Mouse (Mus musculus) lung, postnatal 25 days (tissue): Measurements from ENCODE around the gene Uhrf1bp1.

Experiments used
- DNase-seq: peaks from one replicate; pipeline ENCODE4 v3.0.0; 2022; ENCODE audit warnings: low spot score

Uhrf1bp1 gene

DNA sequence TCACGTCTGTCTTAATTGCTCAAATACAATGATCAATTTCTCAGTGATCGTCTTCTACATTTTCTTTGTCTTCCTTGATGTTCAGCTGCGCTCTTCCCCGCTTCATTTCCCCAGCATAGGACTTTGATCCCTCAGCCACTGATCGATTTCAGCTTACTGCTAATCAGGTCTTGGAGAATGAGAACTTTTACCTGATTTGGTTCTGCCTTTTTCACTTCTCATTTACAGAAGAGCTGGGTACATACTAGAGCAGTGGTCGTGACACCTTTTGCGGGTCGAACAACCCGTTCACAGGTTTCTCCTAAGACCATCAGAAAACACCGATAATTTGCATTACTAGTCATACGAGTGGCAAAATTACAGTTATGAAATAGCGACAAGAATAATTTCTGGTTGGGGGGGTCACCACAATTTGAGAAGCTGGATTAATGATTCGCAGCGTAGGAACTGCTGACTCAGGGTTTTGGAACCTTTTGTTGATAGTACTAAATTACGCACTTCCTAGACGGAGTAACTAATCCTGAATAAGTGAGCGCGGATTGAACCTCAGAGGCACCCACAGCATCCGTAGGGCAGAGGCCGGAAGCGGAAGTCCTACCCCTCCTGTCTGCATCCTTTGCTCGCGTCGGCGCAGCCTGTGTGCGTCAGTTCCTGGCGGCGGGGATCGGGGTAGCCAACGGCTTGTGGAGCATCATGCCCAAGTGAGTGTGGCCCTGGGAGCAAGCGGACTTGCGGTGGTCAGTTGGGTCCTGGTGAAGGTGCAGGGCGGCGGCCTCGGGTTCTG lies 16.6 kb upstream of the Uhrf1bp1 start:
- DNase-seq = peak; percentile 98

DNA sequence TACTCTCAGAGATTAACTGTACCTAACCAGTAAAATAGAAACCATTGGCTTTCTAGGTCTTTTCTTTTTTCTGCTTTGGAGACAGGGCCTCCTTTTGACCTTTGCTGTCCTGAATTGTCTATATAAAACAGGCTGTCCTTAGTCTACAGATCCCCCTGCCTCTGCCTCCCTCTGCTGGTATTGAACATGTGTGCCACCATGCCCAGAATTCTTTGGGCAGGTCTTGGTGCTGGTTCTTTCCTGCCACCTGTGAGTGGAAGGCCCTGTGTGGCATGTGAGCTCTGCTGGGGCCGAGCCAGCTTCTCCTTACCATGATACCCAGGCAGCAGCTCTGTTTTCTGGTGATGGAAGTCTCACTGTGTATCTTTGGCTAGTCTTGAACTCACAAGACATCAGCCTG lies 7.9 kb upstream of the Uhrf1bp1 start:
- no peak for DNase-seq

GRCm38 (mm10) chr17:27851076-27851475 lies 5.2 kb upstream of the Uhrf1bp1 start:
- no peak for DNase-seq

GRCm38 (mm10) chr17:27856798-27857648 lies 782 bp downstream of the Uhrf1bp1 start:
- DNase-seq = peak; percentile 50

DNA sequence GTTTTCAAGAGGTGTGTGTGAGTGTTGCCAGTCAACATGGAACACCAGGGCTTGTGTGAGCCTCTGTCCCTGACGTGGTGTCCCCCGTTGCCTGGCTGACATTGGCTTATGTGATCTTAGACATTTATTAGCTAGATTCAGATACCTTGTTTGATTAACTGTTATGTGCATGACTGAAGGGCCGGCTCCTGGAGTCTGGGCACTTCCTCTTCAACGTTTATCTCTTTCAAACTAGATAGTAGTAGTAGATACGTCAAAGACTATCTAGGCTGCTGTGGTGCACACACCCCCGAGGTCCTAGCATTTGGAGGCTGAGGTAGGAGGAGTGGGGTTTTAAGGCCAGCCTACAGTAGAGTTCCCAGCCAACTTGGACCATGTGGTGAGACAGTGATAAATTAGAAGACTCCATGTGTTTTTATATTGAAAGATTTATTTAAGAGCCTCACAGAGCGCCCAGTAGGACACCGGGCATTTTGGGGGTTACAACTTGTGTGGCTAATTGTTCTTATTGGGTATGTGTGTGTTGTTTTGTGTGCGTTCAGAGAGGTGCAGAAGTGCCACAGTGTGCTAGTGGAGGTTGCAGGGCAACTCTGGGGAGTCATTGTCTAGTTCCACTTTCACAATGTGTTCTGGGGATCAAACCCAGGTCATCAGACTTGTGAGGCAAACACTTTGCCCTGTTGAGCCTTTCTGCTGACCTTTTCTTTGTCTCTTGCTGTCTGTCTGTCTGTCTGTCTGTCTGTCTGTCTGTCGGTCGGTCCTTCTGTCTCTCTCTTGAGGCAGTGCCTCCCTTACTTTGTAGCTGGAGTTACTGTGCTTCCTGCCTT lies 1.6 kb downstream of the Uhrf1bp1 start:
- DNase-seq = no peak

- no peak for DNase-seq
Observed at GRCm38 (mm10) chr17:27859131-27859530, 2.9 kb downstream of the Uhrf1bp1 start.

DNA sequence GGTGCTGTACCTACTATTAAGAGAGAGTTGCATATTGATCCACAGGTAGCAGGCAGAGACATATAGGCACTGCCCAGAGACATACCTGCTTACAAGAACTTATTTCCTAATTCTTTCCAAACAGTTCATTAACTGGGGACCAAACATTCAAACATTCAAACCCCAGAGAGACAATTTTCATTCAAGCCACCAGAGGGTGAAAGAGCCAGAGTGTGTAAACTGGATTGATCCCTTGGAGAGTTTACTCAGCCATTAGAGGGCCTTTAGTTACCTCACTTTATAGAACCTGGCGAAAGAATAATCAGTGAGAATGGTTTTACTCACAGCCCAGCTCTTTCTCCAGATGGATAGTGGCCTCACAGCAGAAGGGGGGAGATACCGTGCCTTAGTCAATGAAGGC lies 9.2 kb downstream of the Uhrf1bp1 start:
- DNase-seq = no peak

GRCm38 (mm10) chr17:27866737-27867136 lies 10.5 kb downstream of the Uhrf1bp1 start:
- no peak for DNase-seq

DNA sequence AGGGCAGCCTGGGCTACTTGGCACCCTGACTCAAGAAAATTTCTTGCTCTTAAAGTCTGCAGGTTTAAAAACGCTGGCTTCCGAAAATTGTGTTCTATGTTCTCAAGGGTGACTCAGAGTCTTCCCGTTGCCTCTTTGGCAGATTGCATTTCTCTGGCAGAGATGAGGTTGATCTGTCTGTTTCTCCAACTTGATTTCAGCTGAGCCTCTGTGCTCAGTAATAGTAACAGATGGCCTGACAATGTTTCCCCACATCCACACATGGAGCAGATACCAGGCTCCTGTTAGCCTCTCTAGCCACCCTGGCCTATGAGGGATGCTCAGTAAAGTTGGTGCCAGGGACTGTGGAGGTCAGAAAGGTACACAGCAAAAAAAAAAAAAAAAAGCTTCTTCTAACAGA lies 15.6 kb downstream of the Uhrf1bp1 start:
- DNase-seq = no peak

DNA sequence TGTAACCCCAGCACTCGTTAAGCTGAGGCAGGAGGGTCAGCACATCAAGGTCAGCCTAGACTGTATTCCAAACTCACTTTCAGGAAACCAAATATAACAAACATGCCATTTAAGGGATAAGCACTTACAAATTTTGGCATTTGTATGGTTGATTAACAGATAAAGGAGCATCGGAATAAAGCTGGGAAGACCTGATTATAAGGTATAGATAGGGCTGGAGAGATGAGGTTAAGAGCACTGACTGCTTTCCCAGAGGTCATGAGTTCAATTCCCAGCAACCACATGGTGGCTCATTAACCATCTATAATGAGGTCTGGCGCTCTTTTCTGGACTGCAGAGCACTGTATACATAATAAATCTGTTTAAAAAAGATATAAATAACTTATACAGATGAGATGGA lies 17.3 kb downstream of the Uhrf1bp1 start:
- DNase-seq = no peak

GRCm38 (mm10) chr17:27874510-27874909 lies 18.3 kb downstream of the Uhrf1bp1 start:
- DNase-seq = no peak

DNA sequence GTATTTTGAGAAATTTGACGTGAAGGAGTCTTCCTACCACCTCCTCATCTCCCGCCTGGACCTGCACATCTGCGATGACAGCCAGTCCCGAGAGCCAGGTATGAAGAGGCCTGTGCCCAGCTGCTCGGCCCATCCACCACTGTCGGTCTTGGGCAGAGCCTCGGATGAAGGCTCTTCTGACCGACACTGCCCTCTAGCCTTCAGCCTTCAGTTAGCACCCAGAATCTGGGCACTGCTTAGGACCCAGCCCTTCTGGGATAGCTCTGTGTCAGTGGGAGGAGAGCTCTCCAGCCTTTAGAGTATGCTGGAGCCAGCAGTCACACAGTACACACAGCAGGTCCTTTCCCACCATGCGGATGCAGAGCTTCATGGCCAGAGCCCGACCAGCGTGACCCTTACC lies 25.3 kb downstream of the Uhrf1bp1 start:
- peak; percentile 15 for DNase-seq

GRCm38 (mm10) chr17:27883129-27883528 lies 26.9 kb downstream of the Uhrf1bp1 start:
- peak; percentile 46 for DNase-seq

GRCm38 (mm10) chr17:27883994-27884393 lies 27.8 kb downstream of the Uhrf1bp1 start:
- DNase-seq = no peak

- DNase-seq = no peak
Observed at GRCm38 (mm10) chr17:27886499-27887210, 30.4 kb downstream of the Uhrf1bp1 start.

DNA sequence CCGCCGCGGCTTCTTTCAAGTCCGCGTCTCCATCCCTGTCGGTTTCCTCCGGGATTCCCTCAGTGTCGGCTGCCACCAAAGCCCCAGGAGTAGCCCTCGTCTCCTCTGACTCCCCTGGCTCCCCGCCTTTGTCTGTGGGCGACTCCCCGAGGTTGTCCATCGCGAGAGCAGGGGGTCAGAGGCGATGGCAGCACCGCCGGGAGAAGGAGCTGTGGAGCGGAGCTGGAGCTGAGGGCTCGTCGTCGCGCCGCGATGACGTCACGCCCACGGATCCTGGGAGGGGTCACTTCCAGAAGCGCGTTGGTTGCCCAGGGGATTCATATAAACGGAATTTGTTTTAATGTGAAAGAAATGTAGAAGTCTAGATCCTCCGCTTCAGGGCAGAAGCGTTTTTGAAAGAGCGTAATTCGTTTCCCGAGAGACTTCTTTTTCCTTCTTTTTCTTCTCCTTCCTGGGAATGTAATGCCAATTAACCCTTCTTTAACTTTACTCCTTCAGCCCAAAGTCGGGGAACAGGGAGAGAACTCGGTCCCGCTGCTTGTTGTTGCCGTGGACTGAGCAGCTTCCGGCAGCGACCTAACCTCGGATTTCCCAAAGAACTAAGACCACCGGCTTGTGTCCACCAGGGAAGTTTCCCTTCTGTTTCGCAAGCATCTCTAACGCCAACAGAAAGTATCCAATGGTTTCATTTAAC lies 51.4 kb downstream of the Uhrf1bp1 start:
- peak; percentile 94 for DNase-seq

GRCm38 (mm10) chr17:27908206-27908887 lies 52.1 kb downstream of the Uhrf1bp1 start:
- no peak for DNase-seq

DNA sequence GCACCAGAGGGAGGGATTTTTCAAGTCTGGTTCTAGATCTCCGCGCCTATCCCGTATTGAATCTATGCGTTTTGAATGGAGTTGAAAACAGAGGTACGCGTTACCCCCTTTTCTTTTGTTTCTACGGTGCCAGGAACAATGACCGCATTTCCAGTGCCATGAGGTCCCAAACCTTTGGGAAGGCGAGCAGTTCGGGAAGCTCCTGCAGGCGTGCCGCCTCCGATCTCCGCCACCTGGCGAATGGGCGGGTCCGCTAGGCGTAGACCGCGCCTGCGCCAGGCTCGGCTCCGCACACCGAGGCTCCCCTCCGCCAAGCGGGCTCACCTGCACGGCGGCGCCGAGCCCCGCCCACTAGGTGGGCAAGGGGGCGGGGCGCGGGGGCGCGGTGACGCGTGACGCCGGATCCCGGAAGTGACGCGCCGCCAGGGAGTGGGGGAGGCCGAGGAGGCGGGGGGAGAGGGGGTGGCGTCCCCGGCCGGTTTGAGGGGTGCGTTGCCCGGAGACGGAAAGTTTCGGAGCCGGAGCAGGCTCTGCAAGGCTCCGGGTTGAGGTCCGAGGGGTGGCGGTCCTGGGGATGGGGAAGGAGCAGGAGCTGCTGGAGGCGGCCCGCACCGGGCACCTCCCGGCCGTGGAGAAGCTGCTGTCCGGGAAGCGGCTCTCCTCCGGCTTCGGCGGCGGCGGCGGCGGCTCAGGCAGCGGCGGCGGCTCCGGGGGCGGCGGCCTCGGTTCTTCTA lies 52.8 kb downstream of the Uhrf1bp1 start, which contains the start of gene Anks1:
Anks1 (plus strand) TSS at position 419 of the 734 bp plus-strand sequence.
- peak; percentile 81 for DNase-seq

DNA sequence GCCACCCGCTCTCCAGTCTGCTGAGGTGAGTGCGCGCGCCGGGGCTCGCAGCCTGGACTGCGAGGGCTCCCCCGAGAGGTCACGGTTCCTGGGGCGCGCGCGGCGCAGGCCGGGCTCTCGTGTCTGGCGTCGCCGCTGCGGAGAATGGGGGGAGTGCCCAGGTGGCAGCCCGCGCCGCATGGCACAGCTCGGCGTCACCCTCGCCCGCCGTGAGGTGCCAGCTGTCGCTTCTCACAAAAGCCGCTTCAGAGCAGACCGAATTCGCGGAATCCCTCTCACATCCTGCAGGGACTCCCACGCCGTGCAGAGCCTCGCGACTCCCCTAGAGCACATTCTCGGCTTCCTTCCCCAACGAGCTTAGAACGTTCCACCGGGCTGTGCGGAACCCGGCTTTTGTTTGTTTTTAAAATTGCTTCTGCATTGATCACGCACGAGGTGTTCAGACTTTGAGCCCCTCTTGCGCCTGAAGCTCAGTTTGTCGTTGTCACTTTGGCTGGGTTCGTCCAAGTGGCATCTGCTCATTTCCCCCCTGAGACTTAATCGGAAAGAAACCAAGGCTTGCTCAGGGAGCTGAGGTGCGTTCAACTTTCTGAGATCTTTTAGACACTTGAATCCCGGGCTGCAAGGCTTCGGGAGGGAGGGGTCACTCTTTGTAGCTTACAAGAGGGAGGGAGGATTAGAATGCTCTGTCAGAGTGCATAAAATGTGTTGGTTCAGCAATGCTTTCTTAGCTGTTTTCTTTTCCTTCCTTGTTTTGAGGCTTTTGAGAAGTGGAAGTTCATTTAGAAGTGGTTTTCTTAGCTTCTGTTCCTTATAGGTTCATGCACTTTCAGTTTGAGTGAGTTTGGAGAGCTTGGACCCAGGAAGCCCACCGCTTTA lies 53.6 kb downstream of the Uhrf1bp1 start, which contains the start of gene Taf11:
Taf11 (minus strand) TSS at position 223 of the 879 bp plus-strand sequence.
- DNase-seq = peak; percentile 26
